Mouse (Mus musculus): ENCODE measurements around the gene Ajuba. TPM values are rescaled to one million over a fixed set of nuclear protein-coding genes. Genes with fewer than 3 reads are reported as not detected.

Gene Ajuba
- total and polyA plus RNA-seq, 3 experiments = 0.08 TPM; not detected in 1

DNA sequence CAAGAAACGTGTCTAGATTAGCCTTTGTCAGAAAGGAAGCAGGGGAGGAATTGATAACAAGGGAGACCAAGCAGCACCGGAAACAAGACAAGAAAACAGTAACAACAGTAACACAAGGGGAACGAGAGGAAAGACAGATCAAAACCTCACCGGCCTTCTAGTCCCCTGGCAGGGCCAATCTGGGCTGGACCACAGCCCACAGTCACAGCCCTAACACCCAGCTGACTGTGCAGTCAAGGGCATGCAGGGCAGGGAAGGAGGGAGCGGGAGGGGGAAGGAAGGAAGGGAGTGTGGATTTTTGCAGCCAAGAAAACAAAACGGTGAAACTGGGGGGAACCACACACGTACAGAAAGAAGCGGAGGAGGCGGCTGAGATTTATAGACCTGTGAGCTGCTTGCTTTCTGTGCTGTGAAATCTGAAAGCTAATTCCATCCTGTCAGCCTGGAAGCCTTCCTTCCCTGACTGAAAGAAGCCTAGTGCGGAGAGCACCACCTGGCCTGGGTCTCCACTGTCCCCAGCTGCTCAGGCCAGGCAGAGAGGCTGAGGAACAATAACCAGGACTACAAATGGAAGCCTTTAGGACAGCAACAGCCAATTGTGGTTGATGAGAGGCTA, 15.1 kb upstream of the Ajuba start (continued):
- TF ChIP-seq ZNF384 (IDR thresholded peaks at IDR 0.05; ENCODE audit: low read depth, low read length) (no peak), UBTF (IDR thresholded peaks at IDR 0.05; ENCODE audit: borderline replicate concordance, insufficient read depth, low read depth, low read length) (no peak), SIN3A (IDR thresholded peaks at IDR 0.05; ENCODE audit: low read length) (0 out of 2 replicates have a peak, but pooled peaks have one; percentile 39), CHD1 (IDR thresholded peaks at IDR 0.05; ENCODE audit: low read depth, low read length) (no peak), TAL1 (IDR thresholded peaks at IDR 0.05; ENCODE audit: low read length) (peak; percentile 69), EP300 (IDR thresholded peaks at IDR 0.05; ENCODE audit: low read depth in 1 of 2, low read length in 2 of 2) (peak; percentile 62 to 86), KAT2A (conservative IDR thresholded peaks at IDR 0.05; ENCODE audit: low read depth, low read length) (no peak), MAZ (IDR thresholded peaks at IDR 0.05; ENCODE audit: low read depth, low read length) (no peak), ZC3H11A (IDR thresholded peaks at IDR 0.05; ENCODE audit: low read depth, low read length) (no peak), ELF1 (IDR thresholded peaks at IDR 0.05; ENCODE audit: low read depth, low read length) (no peak), MEF2A (IDR thresholded peaks at IDR 0.05; ENCODE audit: extremely low read depth, insufficient replicate concordance, low read depth, low read length, poor library complexity, severe bottlenecking) (no peak), SMC3 (IDR thresholded peaks at IDR 0.05; ENCODE audit: low read depth, low read length) (no peak)

DNA sequence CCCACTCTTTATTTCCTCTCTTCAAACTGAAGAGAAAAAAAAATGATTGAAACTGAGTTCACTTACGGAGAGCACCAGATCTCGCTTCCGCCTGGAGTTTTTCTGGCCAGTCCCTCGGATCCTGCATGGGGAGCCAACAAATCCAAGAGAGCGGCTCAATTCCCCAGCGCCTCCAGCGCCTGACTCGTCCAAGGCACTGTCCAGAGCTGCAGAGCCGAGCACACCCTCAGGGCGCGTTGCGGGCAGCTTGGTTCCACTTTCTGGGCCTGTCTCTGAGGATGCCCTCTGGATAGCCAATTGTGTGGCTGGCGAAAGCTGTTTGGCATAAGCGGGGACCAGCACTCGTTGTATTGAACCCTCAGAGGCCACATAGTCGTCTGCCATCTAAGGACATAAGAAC, 13.7 kb upstream of the Ajuba start:
- no peak for TF ChIP-seq KAT2A (conservative IDR thresholded peaks at IDR 0.05; ENCODE audit: low read depth, low read length)
- TF ChIP-seq RCOR1 (IDR thresholded peaks at IDR 0.05; ENCODE audit: low read depth, low read length) = no peak
- TF ChIP-seq ELF1 (IDR thresholded peaks at IDR 0.05; ENCODE audit: low read depth, low read length) = no peak
- Histone ChIP-seq H3K27me3 (ENCODE audit: control insufficient read depth in 1 of 2, insufficient read depth in 2 of 2, low read length in 2 of 2) (no peaks in the 10 kb centered on the region), H3K79me2 (ENCODE audit: control insufficient read depth, insufficient read depth, low read length, poor library complexity) (no peaks in the 10 kb centered on the region), H3K4me1 (ENCODE audit: control insufficient read depth in 1 of 2, insufficient read depth in 2 of 2, low read length in 2 of 2) (peaks cover 10 to 23% of the 10 kb centered on the region in 2 experiments), H3K9ac (ENCODE audit: control insufficient read depth, low read depth, low read length, poor library complexity, severe bottlenecking) (no peak overlapping the region), H3K9me3 (replicated peaks; ENCODE audit: insufficient read depth, low read length) (no peaks in the 10 kb centered on the region), H3K36me3 (ENCODE audit: control insufficient read depth in 1 of 2, insufficient read depth in 2 of 2, low read length in 2 of 2) (peaks cover 0 to 12% of the 10 kb centered on the region in 2 experiments; a peak in 2 of 4 replicates), H3K27ac (ENCODE audit: control insufficient read depth, low read depth, low read length) (no peak overlapping the region), H3K4me3 (ENCODE audit: control insufficient read depth in 1 of 2, insufficient read depth in 1 of 2, low read depth in 2 of 2, low read length in 2 of 2) (no peak overlapping the region)
- no peak for DNase-seq (ENCODE audit: low read depth, low spot score)

GRCm38 (mm10) chr14:54583681-54584338, 6.5 kb upstream of the Ajuba start:
- no peak overlapping the region for H3K27ac ChIP-seq (ENCODE audit: control insufficient read depth, low read depth, low read length)
- DNase-seq (ENCODE audit: low read depth, low spot score) = peak; percentile 75
- no peaks in the 10 kb centered on the region for H3K79me2 ChIP-seq (ENCODE audit: control insufficient read depth, insufficient read depth, low read length, poor library complexity)
- no peak overlapping the region for H3K4me3 ChIP-seq (ENCODE audit: control insufficient read depth in 1 of 2, insufficient read depth in 1 of 2, low read depth in 2 of 2, low read length in 2 of 2)
- H3K27me3 ChIP-seq (ENCODE audit: control insufficient read depth in 1 of 2, insufficient read depth in 2 of 2, low read length in 2 of 2) = no peaks in the 10 kb centered on the region
- H3K36me3 ChIP-seq (ENCODE audit: control insufficient read depth in 1 of 2, insufficient read depth in 2 of 2, low read length in 2 of 2) = peaks cover 0 to 1% of the 10 kb centered on the region in 2 experiments; a peak in 2 of 4 replicates
- peaks cover under 1% of the 10 kb centered on the region in 2 experiments; a peak in 2 of 4 replicates for H3K4me1 ChIP-seq (ENCODE audit: control insufficient read depth in 1 of 2, insufficient read depth in 2 of 2, low read length in 2 of 2)
- no peak overlapping the region for H3K9ac ChIP-seq (ENCODE audit: control insufficient read depth, low read depth, low read length, poor library complexity, severe bottlenecking)
- TF ChIP-seq ETS1 (IDR thresholded peaks at IDR 0.05; ENCODE audit: low read depth, low read length) (no peak), JUND (IDR thresholded peaks at IDR 0.05; ENCODE audit: low read depth, low read length) (no peak), RAD21 (IDR thresholded peaks at IDR 0.05; ENCODE audit: low read depth, low read length) (peak; percentile 64), ZKSCAN1 (IDR thresholded peaks at IDR 0.05; ENCODE audit: low read depth, low read length) (no peak), MEF2A (IDR thresholded peaks at IDR 0.05; ENCODE audit: extremely low read depth, insufficient replicate concordance, low read depth, low read length, poor library complexity, severe bottlenecking) (no peak), SMC3 (IDR thresholded peaks at IDR 0.05; ENCODE audit: low read depth, low read length) (peak; percentile 75), USF2 (IDR thresholded peaks at IDR 0.05; ENCODE audit: borderline replicate concordance in 1 of 2, insufficient read depth in 1 of 2, low read depth in 1 of 2, low read length in 2 of 2) (no peak), TCF12 (IDR thresholded peaks at IDR 0.05; ENCODE audit: low read depth, low read length) (no peak), MAZ (IDR thresholded peaks at IDR 0.05; ENCODE audit: low read depth, low read length) (no peak), CTCF (IDR thresholded peaks at IDR 0.05 in 2 of 3, conservative IDR thresholded peaks at IDR 0.05 in 1 of 3; ENCODE audit: control insufficient read depth in 1 of 3, insufficient read depth in 1 of 3, low read depth in 2 of 3, low read length in 3 of 3, poor library complexity in 1 of 3, severe bottlenecking in 1 of 3) (peak; percentile 47 to 82 (median 76)), ZC3H11A (IDR thresholded peaks at IDR 0.05; ENCODE audit: low read depth, low read length) (peak; percentile 49)
- no peaks in the 10 kb centered on the region for H3K9me3 ChIP-seq (replicated peaks; ENCODE audit: insufficient read depth, low read length)
